In genomic region chr2:125684559-125685440, GRCm38 (mm10) we compare ENCODE assay signal across 10 mouse cellular contexts. TPM values are rescaled to one million over a fixed set of nuclear protein-coding genes. Genes with fewer than 3 reads are reported as not detected.
DNase-seq lines count a peak whose midpoint lies in the region; ATAC-seq and TF ChIP-seq lines count a peak whose summit lies in the region.
"Had no signal": no experiment of that assay in that cellular context is flagged by ENCODE, and none has a peak within 500 bp of the region (broad histone marks: within the 10 kb centered on the region; RNA-seq: fewer than 3 reads in every experiment).

No protein-coding gene starts in this region.

- TF ChIP-seq CTCF in lung, adult 2 months (IDR thresholded peaks at IDR 0.05; ENCODE audit: insufficient read depth, low read length) = no peak
- no peak for TF ChIP-seq CTCF in midbrain, postnatal 0 days (IDR thresholded peaks at IDR 0.05)

- 0 out of 2 replicates have a peak, but pooled peaks cover 3% of the 10 kb centered on the region for H3K27me3 ChIP-seq in lung, embryonic 16.5 days (ENCODE audit: control insufficient read depth, insufficient read depth, low read depth, low read length)
- H3K27me3 ChIP-seq in embryonic facial prominence, embryonic 15.5 days = no peaks in the 10 kb centered on the region
- H3K27me3 ChIP-seq in midbrain, postnatal 0 days (ENCODE audit: insufficient read depth, low read length) = no peaks in the 10 kb centered on the region

- no peak overlapping the region for H3K9ac ChIP-seq in lung, embryonic 16.5 days (ENCODE audit: low read length)
- H3K9ac ChIP-seq in embryonic facial prominence, embryonic 15.5 days = no peak overlapping the region
- no peak overlapping the region for H3K9ac ChIP-seq in midbrain, postnatal 0 days (replicated peaks; ENCODE audit: low read length, poor library complexity, severe bottlenecking)

- ATAC-seq in frontal cortex, adult (ENCODE audit: low TSS enrichment) = peak; percentile 76
- no peak for ATAC-seq in lung, embryonic 16.5 days (ENCODE audit: low read depth)
- no peak for ATAC-seq in embryonic facial prominence, embryonic 15.5 days (ENCODE audit: insufficient number of reproducible peaks, low FRiP score, low TSS enrichment, low read depth)
- peak; percentile 58; the same call in 1 of the 2 replicates for ATAC-seq in midbrain, postnatal 0 days (ENCODE audit: low FRiP score)

- H3K27ac ChIP-seq in lung, embryonic 16.5 days (ENCODE audit: low read length) = 0 out of 2 replicates have a peak overlapping the region, but pooled peaks have one; percentile 25
- peak overlapping the region; percentile 58 for H3K27ac ChIP-seq in embryonic facial prominence, embryonic 15.5 days (replicated peaks)
- no peak overlapping the region for H3K27ac ChIP-seq in midbrain, postnatal 0 days (ENCODE audit: low read depth, low read length)

- no peaks in the 10 kb centered on the region for H3K36me3 ChIP-seq in lung, embryonic 16.5 days (ENCODE audit: control insufficient read depth, insufficient read depth, low read length)
- H3K36me3 ChIP-seq in embryonic facial prominence, embryonic 15.5 days = no peaks in the 10 kb centered on the region
- H3K36me3 ChIP-seq in midbrain, postnatal 0 days (ENCODE audit: insufficient read depth, low read length) = no peaks in the 10 kb centered on the region

- no peak for DNase-seq in frontal cortex, postnatal 14 days (ENCODE audit: low spot score in 2 of 2)
- no peak for DNase-seq in lung, adult 2 months
- peak; percentile 37 for DNase-seq in midbrain, postnatal 0 days (ENCODE audit: low spot score)
- no peak for DNase-seq in cerebellum, adult 11 months
- no peak for DNase-seq in liver
- DNase-seq: kidney, adult 18-20 months; lung, adult 18-20 months had no signal

- no peak overlapping the region for H3K4me2 ChIP-seq in lung, embryonic 16.5 days (ENCODE audit: low read depth, low read length)
- no peak overlapping the region for H3K4me2 ChIP-seq in embryonic facial prominence, embryonic 15.5 days (replicated peaks)
- no peak overlapping the region for H3K4me2 ChIP-seq in midbrain, postnatal 0 days (ENCODE audit: low read depth, low read length, poor library complexity, severe bottlenecking)

- WGBS in lung, embryonic 16.5 days = 44% methylated on average over 10 of the region's 10 CpGs
- 56% methylated on average over 10 of the region's 10 CpGs for WGBS in lung, adult 2 months
- WGBS in embryonic facial prominence, embryonic 15.5 days = 49% methylated on average over 10 of the region's 10 CpGs
- 63% methylated on average over 10 of the region's 10 CpGs for WGBS in midbrain, postnatal 0 days

- H3K9me3 ChIP-seq in lung, embryonic 16.5 days (ENCODE audit: control insufficient read depth, low read length) = no peaks in the 10 kb centered on the region
- no peaks in the 10 kb centered on the region for H3K9me3 ChIP-seq in embryonic facial prominence, embryonic 15.5 days (replicated peaks)
- H3K9me3 ChIP-seq in midbrain, postnatal 0 days (ENCODE audit: low read length) = no peaks in the 10 kb centered on the region

- no peak overlapping the region for H3K4me3 ChIP-seq in lung, embryonic 16.5 days (ENCODE audit: low read length)
- no peak overlapping the region for H3K4me3 ChIP-seq in lung, adult 2 months (replicated peaks; ENCODE audit: extremely low read depth, low read depth, low read length)
- H3K4me3 ChIP-seq in embryonic facial prominence, embryonic 15.5 days (replicated peaks) = no peak overlapping the region
- no peak overlapping the region for H3K4me3 ChIP-seq in midbrain, postnatal 0 days (ENCODE audit: low read depth, low read length)

- TF ChIP-seq POLR2A in lung, adult 2 months (IDR thresholded peaks at IDR 0.05; ENCODE audit: borderline replicate concordance, extremely low read depth, low read depth, low read length) = no peak

- peaks cover 10% of the 10 kb centered on the region; the same call in 1 of the 2 replicates for H3K4me1 ChIP-seq in lung, embryonic 16.5 days (replicated peaks; ENCODE audit: control insufficient read depth, insufficient read depth, low read length)
- H3K4me1 ChIP-seq in lung, adult 2 months (ENCODE audit: control insufficient read depth, insufficient read depth, low read length) = no peaks in the 10 kb centered on the region
- H3K4me1 ChIP-seq in embryonic facial prominence, embryonic 15.5 days = peaks cover 30% of the 10 kb centered on the region
- H3K4me1 ChIP-seq in midbrain, postnatal 0 days (ENCODE audit: insufficient read depth, low read length) = no peaks in the 10 kb centered on the region

RNA-seq across cellular contexts. Expression of gene Eid1, which starts 11.9 kb away (rescaled TPM):
- 101 and 105 TPM in 2 replicates for polyA plus RNA-seq in lung, embryonic 16.5 days (2015; fragmentation: Nextera tagmentation; extraction: Ambion mirVana)
- 23.2 and 27.4 TPM in 2 replicates for polyA plus RNA-seq in lung, adult 2 months (2012; rRNA removed)
- 227 and 241 TPM in 2 replicates for polyA plus RNA-seq in embryonic facial prominence, embryonic 15.5 days (2015; fragmentation: Nextera tagmentation; extraction: Ambion mirVana)
- total RNA-seq in midbrain, postnatal 0 days (2014; rRNA removed) = 428 and 544 TPM in 2 replicates
- polyA plus RNA-seq in midbrain, postnatal 0 days (2015; fragmentation: Nextera tagmentation; extraction: Ambion mirVana) = 421 and 465 TPM in 2 replicates

RNA-seq across cellular contexts. Expression of gene Shc4, which starts 39.1 kb away (rescaled TPM):
- 1.2 TPM in 2 replicates for polyA plus RNA-seq in lung, embryonic 16.5 days (2015; fragmentation: Nextera tagmentation; extraction: Ambion mirVana)
- 0.34 and 0.51 TPM in 2 replicates for polyA plus RNA-seq in lung, adult 2 months (2012; rRNA removed)
- 3.1 and 3.2 TPM in 2 replicates for polyA plus RNA-seq in embryonic facial prominence, embryonic 15.5 days (2015; fragmentation: Nextera tagmentation; extraction: Ambion mirVana)
- total RNA-seq in midbrain, postnatal 0 days (2014; rRNA removed) = 6.7 and 9.1 TPM in 2 replicates
- polyA plus RNA-seq in midbrain, postnatal 0 days (2015; fragmentation: Nextera tagmentation; extraction: Ambion mirVana) = 2.5 and 2.8 TPM in 2 replicates

RNA-seq across cellular contexts. Expression of gene Cep152, which starts 59.9 kb away (rescaled TPM):
- 8.6 and 9.6 TPM in 2 replicates for polyA plus RNA-seq in lung, embryonic 16.5 days (2015; fragmentation: Nextera tagmentation; extraction: Ambion mirVana)
- 0.86 and 1.2 TPM in 2 replicates for polyA plus RNA-seq in lung, adult 2 months (2012; rRNA removed)
- polyA plus RNA-seq in embryonic facial prominence, embryonic 15.5 days (2015; fragmentation: Nextera tagmentation; extraction: Ambion mirVana) = 7.3 and 8.3 TPM in 2 replicates
- 1.0 and 2.7 TPM in 2 replicates for total RNA-seq in midbrain, postnatal 0 days (2014; rRNA removed)
- polyA plus RNA-seq in midbrain, postnatal 0 days (2015; fragmentation: Nextera tagmentation; extraction: Ambion mirVana) = 1.0 and 1.1 TPM in 2 replicates

Comparison
In these comparisons a context has a peak if more than half of its experiments do, and no peak if none do; other contexts are left out.
1. ATAC-seq: peak in frontal cortex, adult (single experiment) and midbrain, postnatal 0 days (single experiment); none in lung, embryonic 16.5 days (single experiment) and embryonic facial prominence, embryonic 15.5 days (single experiment).